Mouse (Mus musculus): Measurements from ENCODE around the gene Grn.

DNA sequence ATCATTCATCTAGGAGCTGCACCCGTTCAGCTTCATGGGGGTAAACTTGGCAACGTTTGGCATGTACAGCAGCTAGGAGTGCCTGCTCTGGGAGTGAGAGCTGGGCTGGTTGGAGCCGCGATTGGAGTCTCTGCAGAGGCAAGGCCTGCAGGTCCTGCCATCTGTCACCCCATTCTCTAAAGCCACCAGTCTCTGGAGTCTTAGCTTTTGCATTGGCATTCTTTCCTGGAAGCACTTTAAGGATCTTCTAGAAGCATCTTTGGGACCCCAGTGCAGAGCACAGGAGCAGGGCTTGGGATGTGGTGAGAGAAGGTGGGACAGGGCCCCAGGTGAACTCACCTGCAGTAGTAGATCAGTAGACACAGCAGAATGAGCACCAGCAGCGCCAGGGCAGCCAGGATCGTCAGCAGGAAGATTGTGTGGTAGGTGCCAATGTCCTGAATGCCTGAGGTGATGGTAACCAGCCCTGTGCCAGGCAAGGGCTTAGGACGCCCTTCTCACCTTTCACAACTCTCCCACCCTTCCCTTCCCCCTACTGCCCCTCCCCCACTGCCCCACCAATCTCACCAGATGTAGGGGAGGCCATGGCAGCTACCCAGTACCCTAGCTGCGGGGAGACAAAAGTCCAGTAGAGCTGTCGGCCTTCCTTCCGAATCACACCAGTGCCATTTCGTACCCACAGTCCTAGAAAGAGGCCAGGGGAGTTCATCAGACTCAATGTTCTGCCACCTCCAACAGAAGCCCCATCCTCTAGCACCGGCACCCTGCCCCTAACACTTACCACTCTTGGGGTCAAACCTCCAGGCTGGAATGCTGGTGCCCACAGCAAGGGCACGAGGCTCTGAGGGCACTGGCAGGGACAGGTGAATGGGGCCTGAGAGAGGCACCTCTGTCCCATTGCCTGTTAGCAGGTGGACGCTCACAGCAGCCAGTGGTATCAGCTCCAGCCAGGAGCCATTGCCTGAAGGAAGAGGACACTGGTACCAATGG is 9.3 kb downstream of the Grn start:
- TF ChIP-seq CTCF (IDR thresholded peaks at IDR 0.05; ENCODE audit: extremely low read depth, insufficient read depth, insufficient read length, insufficient replicate concordance), result no peak
- no peak for TF ChIP-seq POLR2A (IDR thresholded peaks at IDR 0.05; ENCODE audit: low read depth, low read length)
